Mouse (Mus musculus): ENCODE results near the gene Pid1. TPM values are rescaled to one million over a fixed set of nuclear protein-coding genes. Genes with fewer than 3 reads are reported as not detected.

Gene Pid1
- 31.2 and 31.9 TPM in 2 replicates for polyA plus RNA-seq (2014; fragmentation: Nextera tagmentation; extraction: Ambion mirVana)

GRCm38 (mm10) chr1:84363967-84364366, at the start of gene Pid1:
Gene Pid1, minus strand, starts transcription at chr1:84364180.
- Histone ChIP-seq H3K36me3 (ENCODE audit: control insufficient read depth, insufficient read depth, low read length) (no peaks in the 10 kb centered on the region), H3K4me3 (ENCODE audit: low read depth, low read length) (no peak within 1 kb of the TSS), H3K9ac (ENCODE audit: low read length) (no peak within 1 kb of the TSS), H3K4me2 (ENCODE audit: low read depth, low read length, severe bottlenecking) (no peak within 1 kb of the TSS), H3K4me1 (replicated peaks; ENCODE audit: control insufficient read depth, insufficient read depth, low read length) (no peaks in the 10 kb centered on the region), H3K9me3 (ENCODE audit: control insufficient read depth, low read length) (no peaks in the 10 kb centered on the region), H3K27ac (ENCODE audit: low read depth, low read length) (no peak within 1 kb of the TSS), H3K27me3 (ENCODE audit: control insufficient read depth, insufficient read depth, low read length) (no peaks in the 10 kb centered on the region)
- WGBS: 86% methylated on average over 8 of the region's 8 CpGs
- ATAC-seq (replicated peaks; ENCODE audit: low FRiP score) (no peak), DNase-seq (ENCODE audit: low spot score) (no peak)

- 76% methylated on average over 2 of the region's 2 CpGs for WGBS
- no peak overlapping the region for H3K27ac ChIP-seq (ENCODE audit: low read depth, low read length)
- no peak overlapping the region for H3K4me2 ChIP-seq (ENCODE audit: low read depth, low read length, severe bottlenecking)
- H3K4me3 ChIP-seq (ENCODE audit: low read depth, low read length): no peak overlapping the region
- DNase-seq (ENCODE audit: low spot score) (no peak), ATAC-seq (replicated peaks; ENCODE audit: low FRiP score) (no peak)
- no peaks in the 10 kb centered on the region for H3K36me3 ChIP-seq (ENCODE audit: control insufficient read depth, insufficient read depth, low read length)
- no peaks in the 10 kb centered on the region for H3K4me1 ChIP-seq (replicated peaks; ENCODE audit: control insufficient read depth, insufficient read depth, low read length)
- no peaks in the 10 kb centered on the region for H3K9me3 ChIP-seq (ENCODE audit: control insufficient read depth, low read length)
- no peaks in the 10 kb centered on the region for H3K27me3 ChIP-seq (ENCODE audit: control insufficient read depth, insufficient read depth, low read length)
- no peak overlapping the region for H3K9ac ChIP-seq (ENCODE audit: low read length)
Measured at GRCm38 (mm10) chr1:84409514-84409913, 45.5 kb upstream of the Pid1 start.

- no peak overlapping the region for H3K27ac ChIP-seq (ENCODE audit: low read depth, low read length)
- DNase-seq (ENCODE audit: low spot score): no peak
- H3K27me3 ChIP-seq (ENCODE audit: control insufficient read depth, insufficient read depth, low read length): no peaks in the 10 kb centered on the region
- WGBS: 70% methylated on average over 2 of the region's 2 CpGs
- no peak for ATAC-seq (replicated peaks; ENCODE audit: low FRiP score)
- H3K9me3 ChIP-seq (ENCODE audit: control insufficient read depth, low read length): no peaks in the 10 kb centered on the region
- no peaks in the 10 kb centered on the region for H3K36me3 ChIP-seq (ENCODE audit: control insufficient read depth, insufficient read depth, low read length)
- H3K4me1 ChIP-seq (replicated peaks; ENCODE audit: control insufficient read depth, insufficient read depth, low read length): no peaks in the 10 kb centered on the region
- H3K4me2 ChIP-seq (ENCODE audit: low read depth, low read length, severe bottlenecking): no peak overlapping the region
- no peak overlapping the region for H3K4me3 ChIP-seq (ENCODE audit: low read depth, low read length)
- H3K9ac ChIP-seq (ENCODE audit: low read length): no peak overlapping the region
Measured at GRCm38 (mm10) chr1:84408873-84409272, 44.9 kb upstream of the Pid1 start.

- no peak for ATAC-seq (replicated peaks; ENCODE audit: low FRiP score)
- Histone ChIP-seq H3K4me2 (ENCODE audit: low read depth, low read length, severe bottlenecking) (no peak overlapping the region), H3K27me3 (ENCODE audit: control insufficient read depth, insufficient read depth, low read length) (no peaks in the 10 kb centered on the region), H3K4me3 (ENCODE audit: low read depth, low read length) (no peak overlapping the region), H3K27ac (ENCODE audit: low read depth, low read length) (no peak overlapping the region), H3K9ac (ENCODE audit: low read length) (no peak overlapping the region), H3K9me3 (ENCODE audit: control insufficient read depth, low read length) (no peaks in the 10 kb centered on the region), H3K4me1 (replicated peaks; ENCODE audit: control insufficient read depth, insufficient read depth, low read length) (no peaks in the 10 kb centered on the region), H3K36me3 (ENCODE audit: control insufficient read depth, insufficient read depth, low read length) (no peaks in the 10 kb centered on the region)
- no peak for DNase-seq (ENCODE audit: low spot score)
- WGBS: 86% methylated on average over 4 of the region's 4 CpGs
Measured at GRCm38 (mm10) chr1:84406891-84407290, 42.9 kb upstream of the Pid1 start.

- 81% methylated on average over 5 of the region's 5 CpGs for WGBS
- DNase-seq (ENCODE audit: low spot score) (no peak), ATAC-seq (replicated peaks; ENCODE audit: low FRiP score) (no peak)
- H3K9ac ChIP-seq (ENCODE audit: low read length): no peak overlapping the region
- H3K27ac ChIP-seq (ENCODE audit: low read depth, low read length): no peak overlapping the region
- H3K27me3 ChIP-seq (ENCODE audit: control insufficient read depth, insufficient read depth, low read length): no peaks in the 10 kb centered on the region
- H3K36me3 ChIP-seq (ENCODE audit: control insufficient read depth, insufficient read depth, low read length): no peaks in the 10 kb centered on the region
- no peaks in the 10 kb centered on the region for H3K4me1 ChIP-seq (replicated peaks; ENCODE audit: control insufficient read depth, insufficient read depth, low read length)
- H3K4me2 ChIP-seq (ENCODE audit: low read depth, low read length, severe bottlenecking): no peak overlapping the region
- H3K4me3 ChIP-seq (ENCODE audit: low read depth, low read length): no peak overlapping the region
- H3K9me3 ChIP-seq (ENCODE audit: control insufficient read depth, low read length): no peaks in the 10 kb centered on the region
Measured at GRCm38 (mm10) chr1:84405551-84406290, 41.7 kb upstream of the Pid1 start.

- H3K27ac ChIP-seq (ENCODE audit: low read depth, low read length): no peak overlapping the region
- no peak overlapping the region for H3K4me3 ChIP-seq (ENCODE audit: low read depth, low read length)
- no peak overlapping the region for H3K4me2 ChIP-seq (ENCODE audit: low read depth, low read length, severe bottlenecking)
- DNase-seq (ENCODE audit: low spot score): no peak
- no peaks in the 10 kb centered on the region for H3K36me3 ChIP-seq (ENCODE audit: control insufficient read depth, insufficient read depth, low read length)
- no peaks in the 10 kb centered on the region for H3K27me3 ChIP-seq (ENCODE audit: control insufficient read depth, insufficient read depth, low read length)
- 53% methylated on average over 12 of the region's 12 CpGs for WGBS
- H3K9ac ChIP-seq (ENCODE audit: low read length): no peak overlapping the region
- no peaks in the 10 kb centered on the region for H3K9me3 ChIP-seq (ENCODE audit: control insufficient read depth, low read length)
- no peaks in the 10 kb centered on the region for H3K4me1 ChIP-seq (replicated peaks; ENCODE audit: control insufficient read depth, insufficient read depth, low read length)
- ATAC-seq (replicated peaks; ENCODE audit: low FRiP score): no peak
Measured at GRCm38 (mm10) chr1:84404880-84405279, 40.9 kb upstream of the Pid1 start.

- Histone ChIP-seq H3K4me2 (ENCODE audit: low read depth, low read length, severe bottlenecking) (no peak overlapping the region), H3K9ac (ENCODE audit: low read length) (no peak overlapping the region), H3K9me3 (ENCODE audit: control insufficient read depth, low read length) (no peaks in the 10 kb centered on the region), H3K4me3 (ENCODE audit: low read depth, low read length) (no peak overlapping the region), H3K27ac (ENCODE audit: low read depth, low read length) (no peak overlapping the region), H3K4me1 (replicated peaks; ENCODE audit: control insufficient read depth, insufficient read depth, low read length) (no peaks in the 10 kb centered on the region), H3K36me3 (ENCODE audit: control insufficient read depth, insufficient read depth, low read length) (no peaks in the 10 kb centered on the region), H3K27me3 (ENCODE audit: control insufficient read depth, insufficient read depth, low read length) (no peaks in the 10 kb centered on the region)
- 94% methylated on average over 1 of the region's 1 CpGs for WGBS
- no peak for ATAC-seq (replicated peaks; ENCODE audit: low FRiP score)
- DNase-seq (ENCODE audit: low spot score): no peak
Measured at GRCm38 (mm10) chr1:84402154-84402553, 38.2 kb upstream of the Pid1 start.

GRCm38 (mm10) chr1:84399671-84400070, 35.7 kb upstream of the Pid1 start:
- H3K9me3 ChIP-seq (ENCODE audit: control insufficient read depth, low read length): no peaks in the 10 kb centered on the region
- H3K4me3 ChIP-seq (ENCODE audit: low read depth, low read length): no peak overlapping the region
- no peaks in the 10 kb centered on the region for H3K27me3 ChIP-seq (ENCODE audit: control insufficient read depth, insufficient read depth, low read length)
- H3K27ac ChIP-seq (ENCODE audit: low read depth, low read length): no peak overlapping the region
- no peak overlapping the region for H3K4me2 ChIP-seq (ENCODE audit: low read depth, low read length, severe bottlenecking)
- DNase-seq (ENCODE audit: low spot score): no peak
- no peaks in the 10 kb centered on the region for H3K4me1 ChIP-seq (replicated peaks; ENCODE audit: control insufficient read depth, insufficient read depth, low read length)
- WGBS: 91% methylated on average over 3 of the region's 3 CpGs
- H3K9ac ChIP-seq (ENCODE audit: low read length): no peak overlapping the region
- H3K36me3 ChIP-seq (ENCODE audit: control insufficient read depth, insufficient read depth, low read length): no peaks in the 10 kb centered on the region
- no peak for ATAC-seq (replicated peaks; ENCODE audit: low FRiP score)

- H3K4me2 ChIP-seq (ENCODE audit: low read depth, low read length, severe bottlenecking): no peak overlapping the region
- 94% methylated on average over 4 of the region's 4 CpGs for WGBS
Measured at GRCm38 (mm10) chr1:84399118-84399517, 35.1 kb upstream of the Pid1 start.

More at GRCm38 (mm10) chr1:84399118-84399517, 35.1 kb upstream of the Pid1 start:
- H3K9ac ChIP-seq (ENCODE audit: low read length): no peak overlapping the region
- H3K4me1 ChIP-seq (replicated peaks; ENCODE audit: control insufficient read depth, insufficient read depth, low read length): no peaks in the 10 kb centered on the region
- ATAC-seq (replicated peaks; ENCODE audit: low FRiP score) (no peak), DNase-seq (ENCODE audit: low spot score) (no peak)
- H3K27ac ChIP-seq (ENCODE audit: low read depth, low read length): no peak overlapping the region
- no peaks in the 10 kb centered on the region for H3K36me3 ChIP-seq (ENCODE audit: control insufficient read depth, insufficient read depth, low read length)
- H3K4me3 ChIP-seq (ENCODE audit: low read depth, low read length): no peak overlapping the region
- no peaks in the 10 kb centered on the region for H3K27me3 ChIP-seq (ENCODE audit: control insufficient read depth, insufficient read depth, low read length)
- no peaks in the 10 kb centered on the region for H3K9me3 ChIP-seq (ENCODE audit: control insufficient read depth, low read length)

All from forebrain, embryonic 11.5 days (tissue).